In the genomic region with DNA sequence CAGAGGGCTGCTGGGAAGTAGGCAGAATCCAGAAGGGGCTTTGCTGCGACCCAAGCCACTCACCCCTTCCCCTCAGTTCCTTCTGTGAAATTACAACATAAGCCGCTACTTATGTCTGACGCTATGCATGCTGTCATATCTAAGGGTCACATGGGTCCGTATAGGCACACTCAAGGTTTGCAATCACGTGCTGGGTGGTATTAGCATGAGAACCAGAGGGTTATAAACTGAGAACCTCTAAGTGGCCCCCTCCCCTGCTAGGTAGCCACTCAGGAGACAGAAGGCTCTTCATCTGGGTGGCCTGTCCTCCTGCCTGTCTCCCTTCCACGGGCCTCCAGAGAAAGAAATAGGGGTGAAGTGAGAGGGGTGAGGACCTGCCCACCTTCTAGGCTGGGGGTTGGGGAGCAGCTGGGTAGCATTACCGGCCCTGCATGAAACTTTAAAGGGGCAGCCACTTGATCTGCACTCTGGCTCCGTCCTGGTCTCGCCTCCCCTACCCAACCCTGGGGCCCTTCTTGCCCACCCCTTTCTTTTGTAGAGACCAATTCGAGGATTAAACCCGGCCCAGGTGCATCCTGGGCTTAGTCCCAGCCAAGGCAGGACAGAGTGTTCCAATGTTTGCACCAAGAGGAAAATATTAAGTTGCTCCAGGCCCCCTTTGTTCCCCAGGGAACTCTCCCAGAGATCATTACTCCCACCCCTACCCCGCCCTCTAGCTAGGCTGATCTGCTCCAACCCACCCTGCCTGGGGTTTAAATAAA, we compare ENCODE assay signal across 8 mouse cellular contexts. TPM values are rescaled to one million over a fixed set of nuclear protein-coding genes. Genes with fewer than 3 reads are reported as not detected.
A peak's percentile ranks its signal among the peaks of the same experiment; 100 is the strongest.
DNase-seq lines count a peak whose midpoint lies in the region; ATAC-seq and TF ChIP-seq lines count a peak whose summit lies in the region.

No protein-coding gene starts in this region.

- H3K4me1 ChIP-seq in lung, embryonic 14.5 days (ENCODE audit: insufficient read depth), result peaks cover 13% of the 10 kb centered on the region
- peaks cover 9% of the 10 kb centered on the region; the same call in 1 of the 2 replicates for H3K4me1 ChIP-seq in intestine, postnatal 0 days (replicated peaks; ENCODE audit: control insufficient read depth, insufficient read depth, low read length)

- ATAC-seq in lung, embryonic 14.5 days (ENCODE audit: insufficient read depth), result peak; percentile 27; the same call in 1 of the 2 replicates
- ATAC-seq in intestine, postnatal 0 days, result peak; percentile 16; the same call in 1 of the 2 replicates

- 21% methylated on average over 12 of the region's 12 CpGs for WGBS in lung, embryonic 14.5 days
- 29% methylated on average over 12 of the region's 12 CpGs for WGBS in intestine, postnatal 0 days

- H3K36me3 ChIP-seq in lung, embryonic 14.5 days (ENCODE audit: insufficient read depth), result peaks cover 37% of the 10 kb centered on the region
- H3K36me3 ChIP-seq in intestine, postnatal 0 days (ENCODE audit: control insufficient read depth, insufficient read depth), result peaks cover 25% of the 10 kb centered on the region

- no peaks in the 10 kb centered on the region for H3K27me3 ChIP-seq in lung, embryonic 14.5 days (ENCODE audit: insufficient read depth, low read length)
- no peaks in the 10 kb centered on the region for H3K27me3 ChIP-seq in intestine, postnatal 0 days (replicated peaks; ENCODE audit: control insufficient read depth, insufficient read depth, low read length)

- H3K27ac ChIP-seq in lung, embryonic 14.5 days (ENCODE audit: low read depth), result no peak overlapping the region
- H3K27ac ChIP-seq in intestine, postnatal 0 days (ENCODE audit: low read depth, low read length), result no peak overlapping the region

- H3K4me2 ChIP-seq in lung, embryonic 14.5 days, result no peak overlapping the region
- no peak overlapping the region for H3K4me2 ChIP-seq in intestine, postnatal 0 days (replicated peaks; ENCODE audit: low read depth)

- DNase-seq in embryo, embryonic 10.5 days (ENCODE audit: low spot score), result peak; percentile 44
- DNase-seq in embryo, embryonic 10 days (ENCODE audit: low spot score), result no peak
- DNase-seq in lung, embryonic 14.5 days, result no peak
- no peak for DNase-seq in lung, postnatal 10 days
- peak; percentile 49 for DNase-seq in skeletal muscle tissue, adult 2 months (ENCODE audit: low read depth, low spot score)
- DNase-seq in ovary, postnatal 14 days (ENCODE audit: low spot score), result no peak
- no peak for DNase-seq in layer of hippocampus, postnatal 14 days (ENCODE audit: low spot score in 2 of 2)

- no peaks in the 10 kb centered on the region for H3K9me3 ChIP-seq in lung, embryonic 14.5 days (ENCODE audit: low read depth, low read length)
- H3K9me3 ChIP-seq in intestine, postnatal 0 days (ENCODE audit: control insufficient read depth), result no peaks in the 10 kb centered on the region

- no peak for TF ChIP-seq CTCF in lung, embryonic 14.5 days (IDR thresholded peaks at IDR 0.05; ENCODE audit: low read depth)
- TF ChIP-seq CTCF in intestine, postnatal 0 days (IDR thresholded peaks at IDR 0.05; ENCODE audit: low read depth), result no peak

- no peak overlapping the region for H3K9ac ChIP-seq in lung, embryonic 14.5 days
- no peak overlapping the region for H3K9ac ChIP-seq in intestine, postnatal 0 days (ENCODE audit: low read depth, low read length)

- H3K4me3 ChIP-seq in lung, embryonic 14.5 days (ENCODE audit: low read depth, low read length), result no peak overlapping the region
- no peak overlapping the region for H3K4me3 ChIP-seq in intestine, postnatal 0 days (ENCODE audit: low read depth, low read length)

RNA-seq across cellular contexts. Expression of a gene that starts 6.8 kb away (rescaled TPM):
- polyA plus RNA-seq in lung, embryonic 14.5 days (2014; fragmentation: Nextera tagmentation; extraction: Ambion mirVana), result 13.8 and 15.9 TPM in 2 replicates
- 3.2 and 3.6 TPM in 2 replicates for polyA plus RNA-seq in intestine, postnatal 0 days (2015; fragmentation: Nextera tagmentation; extraction: Ambion mirVana)
- 1 to 10 TPM; 3.8 to 4.1 TPM for total RNA-seq in layer of hippocampus, postnatal 14 days (2021)

RNA-seq across cellular contexts. Expression of a gene that starts 33.3 kb away (rescaled TPM):
- 22.2 and 27.9 TPM in 2 replicates for polyA plus RNA-seq in lung, embryonic 14.5 days (2014; fragmentation: Nextera tagmentation; extraction: Ambion mirVana)
- 9.7 TPM in 2 replicates for polyA plus RNA-seq in intestine, postnatal 0 days (2015; fragmentation: Nextera tagmentation; extraction: Ambion mirVana)
- 10 to 100 TPM; 14.6 to 20.0 TPM for total RNA-seq in layer of hippocampus, postnatal 14 days (2021)

Comparison
In these comparisons a context has a peak if more than half of its experiments do, and no peak if none do; other contexts are left out.
1. DNase-seq: peak in embryo, embryonic 10.5 days (single experiment) and skeletal muscle tissue, adult 2 months (single experiment); none in embryo, embryonic 10 days (single experiment), lung, embryonic 14.5 days (single experiment), lung, postnatal 10 days (single experiment), ovary, postnatal 14 days (single experiment) and layer of hippocampus, postnatal 14 days (0 of 2).